Mouse (Mus musculus): ENCODE measurements at regions not wholly inside any gene's neighbourhood (a gene's known extent, or its start where the extent isn't known, plus 50 kb on each side); places are given as distances from the start of the nearest gene placed in this dataset.
"Not testable (repeated sequence)": the region's sequence is repeated elsewhere in the genome, so short reads cannot be mapped to it uniquely, and the experiment has no call there.

DNA sequence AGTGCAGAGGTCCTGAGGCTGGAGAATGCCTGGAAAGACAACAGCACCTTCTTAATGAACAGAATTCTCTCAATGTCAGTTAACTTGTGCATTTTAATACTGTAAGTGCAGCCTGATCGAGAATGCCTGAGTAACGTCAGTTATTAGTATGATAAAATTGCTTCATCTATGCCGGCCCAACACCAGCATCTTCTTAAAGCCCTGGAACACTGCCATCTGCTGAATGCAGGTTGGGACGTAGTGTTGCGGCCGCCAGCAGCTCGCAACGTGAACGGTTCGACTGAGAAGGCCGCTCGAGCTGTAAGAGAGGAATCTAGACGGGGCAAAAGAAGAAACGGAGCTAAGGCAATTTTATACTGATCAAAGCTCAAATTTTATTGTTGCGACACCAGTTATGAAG is 73.6 kb upstream of the Ttc29 start:
- not testable (repeated sequence) for H3K27me3 ChIP-seq; H3K4me3 ChIP-seq; H3K4me2 ChIP-seq; H3K9ac ChIP-seq; H3K36me3 ChIP-seq; H3K9me3 ChIP-seq; H3K4me1 ChIP-seq (replicated peaks); ATAC-seq (ENCODE audit: low read depth); H3K27ac ChIP-seq (replicated peaks)
- 52% methylated on average over 13 of the region's 15 CpGs for WGBS

DNA sequence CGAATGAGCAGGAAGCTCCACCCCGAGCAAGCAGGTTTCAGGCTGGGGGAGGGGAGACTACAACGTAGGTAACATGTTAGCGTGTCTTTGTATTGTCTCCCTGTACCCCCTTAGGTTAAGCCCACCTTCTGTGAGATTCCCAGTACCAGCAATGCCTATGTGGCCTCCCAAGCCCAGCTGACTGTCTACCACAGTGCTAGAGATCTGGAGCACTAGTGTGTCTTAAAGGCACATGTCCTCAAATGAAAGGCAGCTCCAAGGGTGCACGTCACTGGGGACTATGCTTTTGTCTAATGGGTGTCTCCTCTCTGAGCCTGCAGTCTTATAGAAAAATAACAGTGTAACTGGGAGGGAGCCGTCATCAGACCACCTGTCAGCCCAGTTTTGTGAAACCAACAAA is 65.9 kb upstream of the Ttc29 start:
- H3K4me3 ChIP-seq: no peak overlapping the region
- no peak overlapping the region for H3K27ac ChIP-seq (replicated peaks)
- H3K4me1 ChIP-seq (replicated peaks): no peaks in the 10 kb centered on the region
- H3K27me3 ChIP-seq: no peaks in the 10 kb centered on the region
- H3K36me3 ChIP-seq: no peaks in the 10 kb centered on the region
- ATAC-seq (ENCODE audit: low read depth): no peak
- 81% methylated on average over 6 of the region's 6 CpGs for WGBS
- H3K9me3 ChIP-seq: no peaks in the 10 kb centered on the region
- no peak overlapping the region for H3K4me2 ChIP-seq
- no peak overlapping the region for H3K9ac ChIP-seq

DNA sequence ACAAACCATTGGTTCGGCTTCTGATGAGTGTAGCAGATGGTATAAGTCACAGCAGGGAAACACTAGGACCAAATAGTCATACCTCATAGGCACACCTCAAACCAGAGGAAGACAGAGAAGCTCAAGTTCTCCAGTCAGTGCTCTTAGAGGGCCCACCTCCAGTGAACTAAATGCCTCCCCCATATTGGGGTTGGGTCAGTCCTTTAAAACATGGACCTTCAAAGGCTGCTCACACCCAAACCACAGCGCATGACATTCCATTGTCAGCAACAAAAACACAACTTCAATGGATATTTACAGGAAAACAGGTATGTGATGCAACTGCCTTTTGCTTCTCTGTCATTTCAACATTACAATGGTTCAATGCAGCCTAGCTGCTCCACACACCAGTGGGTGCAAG is 65.1 kb upstream of the Ttc29 start:
- no peaks in the 10 kb centered on the region for H3K36me3 ChIP-seq
- no peak overlapping the region for H3K27ac ChIP-seq (replicated peaks)
- H3K27me3 ChIP-seq: no peaks in the 10 kb centered on the region; the same call in 1 of the 2 replicates
- no peak for ATAC-seq (ENCODE audit: low read depth)
- 86% methylated on average over 2 of the region's 2 CpGs for WGBS
- no peaks in the 10 kb centered on the region for H3K9me3 ChIP-seq
- H3K9ac ChIP-seq: no peak overlapping the region
- no peak overlapping the region for H3K4me2 ChIP-seq
- no peak overlapping the region for H3K4me3 ChIP-seq
- no peaks in the 10 kb centered on the region for H3K4me1 ChIP-seq (replicated peaks)

DNA sequence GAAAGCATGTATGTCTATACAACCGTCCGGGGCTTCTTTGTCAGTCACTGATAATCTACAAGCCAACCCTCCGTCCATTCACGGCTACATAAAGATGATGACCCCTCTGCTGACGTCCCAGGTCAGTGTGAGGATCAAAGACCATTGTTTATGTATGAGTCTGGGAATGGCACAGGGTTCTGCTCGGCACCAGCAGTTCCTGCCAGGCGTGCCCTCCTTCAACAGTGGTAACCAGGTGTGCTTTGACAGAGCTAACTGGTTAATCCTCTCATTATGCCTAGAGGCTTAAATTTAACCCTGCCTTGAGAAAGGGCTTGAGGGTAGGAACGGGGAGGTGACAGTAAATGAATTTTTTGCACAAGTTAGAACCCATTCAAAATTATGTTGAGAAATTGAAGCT is 58.2 kb upstream of the Ttc29 start:
- Histone ChIP-seq H3K27ac (replicated peaks) (no peak overlapping the region), H3K4me1 (replicated peaks) (peaks cover 13% of the 10 kb centered on the region), H3K4me2 (no peak overlapping the region), H3K27me3 (no peaks in the 10 kb centered on the region; the same call in 1 of the 2 replicates), H3K9ac (no peak overlapping the region), H3K4me3 (no peak overlapping the region), H3K9me3 (no peaks in the 10 kb centered on the region), H3K36me3 (no peaks in the 10 kb centered on the region)
- 0 out of 2 replicates have a peak, but pooled peaks have one; percentile 23 for ATAC-seq (ENCODE audit: low read depth)
- 20% methylated on average over 8 of the region's 8 CpGs for WGBS

DNA sequence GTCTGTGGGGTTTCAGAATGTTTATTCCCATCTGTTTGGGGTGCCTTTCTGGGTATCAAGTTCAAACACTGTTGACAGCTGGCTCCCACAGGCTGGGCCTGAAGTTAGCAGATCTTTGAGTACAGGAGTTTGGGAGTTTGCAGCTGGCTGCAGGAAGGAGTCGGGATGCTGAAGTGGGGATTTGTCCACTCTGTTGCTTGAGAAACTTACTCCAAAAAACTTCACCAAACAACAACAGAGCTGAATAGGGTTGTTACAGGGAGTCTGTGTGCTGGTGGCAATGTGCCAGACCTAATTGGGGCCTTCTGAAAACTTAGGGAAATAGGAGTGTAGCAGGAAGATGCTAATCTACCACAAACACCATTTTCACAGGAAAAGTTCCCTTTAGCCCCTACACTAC is 51.1 kb upstream of the Ttc29 start:
- Histone ChIP-seq H3K4me2 (no peak overlapping the region), H3K9ac (no peak overlapping the region), H3K27me3 (peaks cover 3% of the 10 kb centered on the region; the same call in 1 of the 2 replicates), H3K36me3 (no peaks in the 10 kb centered on the region), H3K9me3 (no peaks in the 10 kb centered on the region), H3K27ac (replicated peaks) (no peak overlapping the region), H3K4me3 (no peak overlapping the region), H3K4me1 (replicated peaks) (no peaks in the 10 kb centered on the region; the same call in 1 of the 2 replicates)
- WGBS: 59% methylated on average over 1 of the region's 1 CpGs
- ATAC-seq (ENCODE audit: low read depth): no peak

DNA sequence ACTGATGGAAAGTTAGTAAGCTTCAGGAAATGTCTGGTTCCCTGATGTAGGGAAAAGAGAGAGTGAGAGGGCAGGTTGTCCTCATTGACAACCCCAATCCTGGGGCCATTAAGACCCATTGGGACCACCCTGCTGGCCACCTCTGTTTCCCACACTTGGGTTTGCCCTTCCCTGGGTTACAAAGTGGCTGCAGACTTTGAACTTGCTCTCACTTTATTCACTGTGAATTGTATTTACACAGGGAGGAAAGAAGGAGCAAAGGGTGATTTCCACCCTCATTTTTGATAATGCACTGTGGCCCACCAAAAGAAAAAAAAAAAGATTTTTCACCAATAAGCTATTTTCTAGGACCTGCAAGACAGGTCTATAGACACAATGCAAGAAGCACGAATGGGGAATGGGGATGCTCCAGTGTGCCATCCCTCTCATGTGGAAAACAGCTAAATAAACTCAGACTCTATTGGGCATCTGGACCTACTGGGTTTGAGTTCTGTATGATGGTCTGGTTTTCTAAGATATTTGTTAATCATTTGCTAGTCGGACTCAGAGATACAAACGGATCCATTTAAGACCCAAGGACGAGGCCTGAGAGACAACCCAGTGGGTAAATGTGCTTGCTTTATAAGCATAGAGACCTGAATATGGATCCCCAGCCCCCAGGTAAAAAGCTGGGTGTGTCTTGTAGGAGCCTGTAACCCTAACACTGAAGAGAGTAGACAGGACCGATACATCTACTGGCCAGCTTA is 50.2 kb upstream of the Ttc29 start:
- H3K27ac ChIP-seq (replicated peaks): no peak overlapping the region
- no peaks in the 10 kb centered on the region for H3K9me3 ChIP-seq
- H3K36me3 ChIP-seq: no peaks in the 10 kb centered on the region

More for the DNA sequence above, 50.2 kb upstream of the Ttc29 start:
- Histone ChIP-seq H3K4me2 (no peak overlapping the region), H3K9ac (no peak overlapping the region), H3K27me3 (peaks cover 3% of the 10 kb centered on the region; the same call in 1 of the 2 replicates), H3K4me3 (no peak overlapping the region), H3K4me1 (replicated peaks) (no peaks in the 10 kb centered on the region; the same call in 1 of the 2 replicates)
- no peak for ATAC-seq (ENCODE audit: low read depth)
- WGBS: 92% methylated on average over 5 of the region's 5 CpGs

Data from neural tube, embryonic 13.5 days (tissue).